Mouse (Mus musculus) ES-E14 (cell line): ENCODE measurements around the gene Tex47. TPM values are rescaled to one million over a fixed set of nuclear protein-coding genes. Genes with fewer than 3 reads are reported as not detected.

Experiments used
- DNase-seq: peaks from one replicate; pipeline ENCODE4 v3.0.0-alpha.2; 2013; ENCODE audit warnings: low read depth, low spot score
- H3K27ac ChIP-seq: 2 replicates; pipeline ENCODE4 v1.5.1; 2012; ENCODE audit warnings: low read depth, mild to moderate bottlenecking, low read length, moderate library complexity, mixed read lengths; ENCODE audit not compliant: poor library complexity, insufficient read depth, severe bottlenecking
- H3K36me3 ChIP-seq: 2 replicates; pipeline ENCODE4 v1.6.1; 2012; ENCODE audit warnings: mild to moderate bottlenecking, low read length, moderate library complexity, mixed read lengths; ENCODE audit not compliant: control insufficient read depth, poor library complexity, insufficient read depth, severe bottlenecking
- H3K4me1 ChIP-seq, 2 experiments: fragments of 150-350 bp in 1 of 2; sonication (generic) in 1 of 2; 2 replicates each; pipeline ENCODE4 v1.6.1; 2012; ENCODE audit warnings: low read length in 2 of 2, mild to moderate bottlenecking in 1 of 2, mixed read lengths in 1 of 2; ENCODE audit not compliant: control insufficient read depth in 2 of 2, insufficient read depth in 2 of 2, poor library complexity in 1 of 2
- H3K4me3 ChIP-seq, 2 experiments: fragments of 150-350 bp in 1 of 2; sonication (generic) in 1 of 2; 2 replicates each; pipeline ENCODE4 v1.5.1; 2012; ENCODE audit warnings: low read length in 2 of 2, low read depth in 1 of 2, mild to moderate bottlenecking in 1 of 2, mixed read lengths in 1 of 2; ENCODE audit not compliant: insufficient read depth in 1 of 2, poor library complexity in 1 of 2, severe bottlenecking in 1 of 2
- H3K9ac ChIP-seq: 2 replicates; pipeline ENCODE4 v1.6.1; 2012; ENCODE audit warnings: low read depth, mild to moderate bottlenecking, low read length, mixed read lengths; ENCODE audit not compliant: poor library complexity, insufficient read depth, severe bottlenecking
- H3K9me3 ChIP-seq: fragments of 150-350 bp; sonication (generic); 2 replicates; pipeline ENCODE4 v1.6.1; 2012; ENCODE audit warnings: low read depth, mild to moderate bottlenecking, low read length; ENCODE audit not compliant: control insufficient read depth, insufficient read depth
- CHD2 ChIP-seq: IDR thresholded peaks from 2 replicates; pipeline ENCODE4 v1.6.1; 2014; ENCODE audit warnings: mild to moderate bottlenecking, low read depth, low read length, inconsistent platforms
- HCFC1 ChIP-seq: IDR thresholded peaks from 2 replicates; pipeline ENCODE4 v1.6.1; 2012; ENCODE audit warnings: low read length, inconsistent platforms, borderline replicate concordance; ENCODE audit not compliant: insufficient read depth
- MAFK ChIP-seq: IDR thresholded peaks from 2 replicates; pipeline ENCODE4 v1.6.1; 2014; ENCODE audit warnings: mild to moderate bottlenecking, low read depth, low read length, inconsistent platforms; ENCODE audit not compliant: insufficient read depth
- ZC3H11A ChIP-seq: IDR thresholded peaks from 2 replicates; pipeline ENCODE4 v1.6.1; 2012; ENCODE audit warnings: low read depth, mild to moderate bottlenecking, inconsistent platforms, low read length, borderline replicate concordance
- ZNF384 ChIP-seq: IDR thresholded peaks from 2 replicates; pipeline ENCODE4 v1.6.1; 2012; ENCODE audit warnings: low read depth, low read length, inconsistent platforms
- in situ Hi-C, 2 experiments: fragments of 600-800 bp; cut with MboI; formaldehyde crosslinking; loops; one replicate each; pipeline ENCODE4 v1.15.1; 2025; ENCODE audit warnings: low sequenced_read_pairs in 2 of 2, inconsistent platforms in 1 of 2; ENCODE audit not compliant: unreplicated experiment in 2 of 2
- total RNA-seq: library from RNA; depleted of rRNA; stranded (reverse); fragments of 300-350 nt; gene quantifications from 2 replicates; pipeline ENCODE4 v1.2.3, GENCODE M21; 2012; rRNA removed

The Tex47 gene
- total RNA-seq: not detected in 2 replicates

- Histone ChIP-seq H3K36me3 (no peaks in the 10 kb centered on the region), H3K4me1 (no peaks in the 10 kb centered on the region), H3K4me3 (no peak within 1 kb of the TSS), H3K27ac (no peak within 1 kb of the TSS), H3K9ac (no peak within 1 kb of the TSS), H3K9me3 (no peaks in the 10 kb centered on the region)
- no peak for TF ChIP-seq MAFK
- no peak for TF ChIP-seq ZC3H11A
- TF ChIP-seq CHD2: no peak
- no peak for TF ChIP-seq ZNF384
- TF ChIP-seq HCFC1: no peak
- in situ Hi-C loops: no loop called here
- DNase-seq: no peak
These were observed at the start of gene Tex47 for GRCm38 (mm10) chr5:7303819-7304218. Gene Tex47 (plus strand): TSS chr5:7304119.

GRCm38 (mm10) chr5:7276659-7277455, 27.1 kb upstream of the Tex47 start:
- Histone ChIP-seq H3K36me3 (no peaks in the 10 kb centered on the region), H3K9me3 (no peaks in the 10 kb centered on the region), H3K4me1 (no peaks in the 10 kb centered on the region), H3K9ac (no peak overlapping the region), H3K4me3 (no peak overlapping the region), H3K27ac (no peak overlapping the region)
- TF ChIP-seq CHD2 (no peak), HCFC1 (no peak), ZNF384 (no peak), MAFK (no peak), ZC3H11A (no peak)
- in situ Hi-C loops: no loop called here
- DNase-seq: no peak

GRCm38 (mm10) chr5:7284336-7284735, 19.6 kb upstream of the Tex47 start:
- no peaks in the 10 kb centered on the region for H3K36me3 ChIP-seq
- no peaks in the 10 kb centered on the region for H3K4me1 ChIP-seq
- no peaks in the 10 kb centered on the region for H3K9me3 ChIP-seq
- no peak overlapping the region for H3K9ac ChIP-seq
- TF ChIP-seq ZNF384 (no peak), HCFC1 (no peak), ZC3H11A (no peak), CHD2 (no peak)
- no peak overlapping the region for H3K27ac ChIP-seq
- DNase-seq: no peak
- no peak overlapping the region for H3K4me3 ChIP-seq
- in situ Hi-C loops: no loop called here

- in situ Hi-C loops: no loop called here
- Histone ChIP-seq H3K4me1 (no peaks in the 10 kb centered on the region), H3K9ac (no peak overlapping the region), H3K27ac (no peak overlapping the region), H3K36me3 (no peaks in the 10 kb centered on the region), H3K9me3 (no peaks in the 10 kb centered on the region), H3K4me3 (no peak overlapping the region)
- no peak for DNase-seq
- TF ChIP-seq ZC3H11A (no peak), MAFK (no peak), CHD2 (no peak), ZNF384 (no peak), HCFC1 (no peak)
These were observed 950 bp upstream of the Tex47 start for GRCm38 (mm10) chr5:7302969-7303368.

GRCm38 (mm10) chr5:7325594-7325993, 21.7 kb downstream of the Tex47 start:
- in situ Hi-C loops: no loop called here
- DNase-seq: no peak
- TF ChIP-seq MAFK: no peak
- no peak for TF ChIP-seq ZNF384
- TF ChIP-seq HCFC1: no peak
- no peak overlapping the region for H3K9ac ChIP-seq
- H3K9me3 ChIP-seq: no peaks in the 10 kb centered on the region
- no peak overlapping the region for H3K4me3 ChIP-seq
- no peak overlapping the region for H3K27ac ChIP-seq
- no peaks in the 10 kb centered on the region for H3K36me3 ChIP-seq
- H3K4me1 ChIP-seq: no peaks in the 10 kb centered on the region
